Mouse (Mus musculus): ENCODE data around the gene Lcn9.

The Lcn9 gene

GRCm38 (mm10) chr2:25852626-25853025 lies 29.7 kb downstream of the Lcn9 start:
- DNase-seq = peak; percentile 88

DNA sequence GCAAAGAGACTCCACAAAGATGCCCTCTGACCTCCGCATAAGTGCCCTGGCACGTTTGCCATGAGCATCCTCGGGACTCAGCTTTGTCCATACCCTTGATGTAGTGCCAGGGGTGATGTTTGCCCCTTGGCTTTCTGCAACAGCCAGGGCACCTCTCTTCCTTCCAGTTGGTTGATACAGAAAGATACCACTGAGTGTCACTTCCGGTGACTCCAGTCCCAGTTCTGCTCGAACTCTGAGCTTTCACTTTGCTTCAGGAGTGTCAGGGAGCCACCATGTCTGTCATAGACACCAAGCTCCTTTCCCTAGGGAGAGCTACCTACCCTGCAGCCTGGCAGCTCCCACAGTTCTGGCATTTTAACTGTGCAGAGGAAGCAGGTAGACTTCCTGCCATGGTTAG lies 31.0 kb downstream of the Lcn9 start:
- no peak for DNase-seq

- DNase-seq = no peak
Measured at GRCm38 (mm10) chr2:25859891-25860290, 36.9 kb downstream of the Lcn9 start.

DNA sequence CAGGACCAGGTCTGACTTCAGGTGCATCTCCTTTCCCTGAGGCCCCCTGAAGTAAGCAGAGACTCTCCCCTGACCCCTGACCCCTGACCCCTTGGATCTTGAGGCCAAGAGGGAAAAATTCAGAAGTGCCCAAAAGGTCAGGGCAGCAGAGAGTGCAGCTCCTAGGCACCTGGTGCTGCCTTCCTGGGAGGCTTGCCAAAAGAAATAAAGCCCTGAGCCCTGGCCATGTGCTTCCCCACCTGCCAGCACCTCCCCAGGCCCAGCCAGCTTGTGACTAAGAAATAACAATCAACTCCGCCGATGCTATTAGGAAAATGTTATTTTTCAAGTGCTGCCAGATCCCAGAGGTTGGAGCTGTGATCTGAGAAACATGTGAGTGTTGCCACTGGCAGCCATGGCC lies 39.1 kb downstream of the Lcn9 start:
- DNase-seq = no peak

DNA sequence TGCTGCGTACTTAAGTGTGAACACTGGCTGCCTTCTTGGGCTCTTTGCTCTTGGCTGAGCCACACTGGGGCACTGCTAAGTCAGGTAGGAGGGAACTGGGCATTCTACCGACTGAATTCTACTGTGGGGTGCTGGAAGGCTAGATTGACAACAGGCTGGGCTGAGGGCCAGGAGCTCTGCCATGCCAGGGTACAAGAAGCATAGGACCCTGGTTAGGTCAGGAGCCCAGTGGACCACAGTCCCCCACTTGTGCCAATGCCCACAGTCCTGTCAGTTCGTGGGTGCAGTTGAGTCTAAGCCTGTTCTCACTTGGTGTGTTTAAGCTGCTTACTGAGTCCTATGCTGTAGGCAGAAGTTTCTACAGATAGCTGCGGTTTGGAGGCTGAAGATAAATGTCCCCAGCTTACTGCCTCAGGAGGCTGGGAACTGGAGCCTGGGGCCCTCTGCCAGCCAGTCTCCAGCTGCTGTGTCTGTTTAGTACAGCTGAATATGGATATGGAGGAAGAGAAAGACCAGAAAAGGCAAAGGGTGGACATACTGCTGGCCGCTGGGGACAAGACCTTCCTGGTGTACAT lies 39.8 kb downstream of the Lcn9 start:
- no peak for DNase-seq

DNA sequence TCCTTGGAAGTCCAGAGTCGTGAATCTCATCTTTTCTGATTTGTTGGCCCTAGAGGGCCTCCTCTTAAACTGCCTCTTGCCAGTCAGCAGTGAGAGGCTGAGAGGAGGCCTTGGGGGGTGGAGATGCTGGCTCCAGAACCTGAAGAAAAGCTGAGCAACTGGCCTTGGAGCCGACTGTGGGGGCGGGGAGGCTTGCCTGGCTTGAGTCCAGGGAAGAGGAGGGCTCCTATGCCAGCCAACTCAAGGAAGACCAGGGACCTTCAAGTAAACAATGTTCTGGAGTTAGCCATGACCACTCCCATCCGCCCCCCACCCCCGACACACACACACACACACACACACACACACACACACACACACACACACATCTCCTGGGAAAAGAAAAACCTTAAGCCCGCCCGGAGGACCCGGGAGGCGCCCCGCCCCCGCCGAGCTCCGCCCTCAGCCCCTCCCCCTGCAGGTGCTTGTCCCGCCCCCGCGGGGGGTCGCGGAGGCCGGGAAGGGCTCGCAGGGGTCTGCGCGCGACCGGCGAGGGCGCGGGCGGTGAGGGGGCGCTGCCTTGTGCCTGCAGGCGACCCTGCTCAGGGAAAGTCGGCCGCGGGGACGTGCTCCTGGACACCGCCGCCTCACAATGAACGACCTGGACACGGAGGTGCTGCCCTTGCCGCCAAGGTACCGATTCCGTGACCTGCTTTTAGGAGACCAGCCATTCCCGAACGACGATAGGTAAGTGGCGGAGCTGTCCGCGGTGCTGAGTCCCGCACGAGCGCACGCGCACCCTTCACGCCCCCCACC lies 40.6 kb downstream of the Lcn9 start, which contains the start of gene Kcnt1:
Kcnt1 (plus strand) TSS at position 398 of the 795 bp plus-strand sequence.
- DNase-seq = no peak

- no peak for DNase-seq
Measured at GRCm38 (mm10) chr2:25864230-25864629, 41.3 kb downstream of the Lcn9 start.

DNA sequence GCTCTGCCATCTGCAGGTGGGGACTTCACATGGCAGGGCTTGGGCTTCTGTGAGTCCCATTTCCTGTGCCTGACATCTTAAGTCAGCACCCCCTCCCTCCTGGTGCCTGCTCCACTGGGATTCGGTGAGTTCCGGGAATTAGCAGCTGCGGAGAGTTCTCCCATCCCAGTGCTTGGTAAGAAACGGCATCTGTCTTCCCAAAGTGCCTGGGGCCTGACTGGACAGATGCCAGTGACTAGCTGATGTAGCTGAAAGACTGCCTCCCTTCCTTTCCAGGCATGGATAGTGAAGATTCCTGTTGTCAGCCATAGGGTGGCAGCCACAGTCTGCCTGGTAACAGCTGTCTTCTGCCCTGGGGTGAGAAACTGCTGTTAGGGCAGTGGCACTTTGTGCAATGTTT lies 42.5 kb downstream of the Lcn9 start:
- peak; percentile 76 for DNase-seq

- no peak for DNase-seq
Measured at GRCm38 (mm10) chr2:25866656-25867055, 43.7 kb downstream of the Lcn9 start.
